Mouse (Mus musculus) forebrain, embryonic 14.5 days (tissue): ENCODE measurements around the gene Fam189a1. TPM values are rescaled to one million over a fixed set of nuclear protein-coding genes. Genes with fewer than 3 reads are reported as not detected.

Experiments
- ATAC-seq: fragments of 200-750 bp; cut with Nextera tagmentation; 2 replicates; pipeline ENCODE4 v1.8.0; 2017; ENCODE audit warnings: mild to moderate bottlenecking, moderate library complexity
- DNase-seq: peaks from one replicate; pipeline ENCODE4 v3.0.0-alpha.2; 2015; ENCODE audit warnings: low spot score
- H3K27ac ChIP-seq: fragments of 300-500 bp; sonication (generic); 2 replicates; pipeline ENCODE4 v1.5.1; 2014; ENCODE audit warnings: low read depth, mild to moderate bottlenecking, control low read depth, low read length, moderate library complexity
- H3K27me3 ChIP-seq: fragments of 300-500 bp; sonication (generic); replicated peaks from 2 replicates; pipeline ENCODE4 v1.6.1; 2014; ENCODE audit warnings: low read length, control low read depth, mixed read lengths; ENCODE audit not compliant: control insufficient read depth, insufficient read depth
- H3K36me3 ChIP-seq: fragments of 300-500 bp; sonication (generic); 2 replicates; pipeline ENCODE4 v1.6.1; 2014; ENCODE audit warnings: low read length, control low read depth; ENCODE audit not compliant: control insufficient read depth, insufficient read depth
- H3K4me1 ChIP-seq: fragments of 300-500 bp; sonication (generic); 2 replicates; pipeline ENCODE4 v1.6.1; 2014; ENCODE audit warnings: antibody characterized with exemption, low read length, control low read depth; ENCODE audit not compliant: control insufficient read depth, insufficient read depth
- H3K4me2 ChIP-seq: fragments of 300-500 bp; sonication (generic); 2 replicates; pipeline ENCODE4 v1.6.1; 2014; ENCODE audit warnings: mild to moderate bottlenecking, control low read depth, low read length
- H3K4me3 ChIP-seq: fragments of 300-500 bp; sonication (generic); 2 replicates; pipeline ENCODE4 v1.5.1; 2014; ENCODE audit warnings: low read depth, low read length, control low read depth
- H3K9ac ChIP-seq: fragments of 300-500 bp; sonication (generic); 2 replicates; pipeline ENCODE4 v1.6.1; 2014; ENCODE audit warnings: mild to moderate bottlenecking, low read length, control low read depth, moderate library complexity
- H3K9me3 ChIP-seq: fragments of 300-500 bp; sonication (generic); replicated peaks from 2 replicates; pipeline ENCODE4 v1.6.1; 2016; ENCODE audit warnings: low read length, control low read depth, mixed read lengths; ENCODE audit not compliant: control insufficient read depth
- WGBS: fragments of 180-500 bp; shearing (Covaris S2); extraction: QIAGEN DNeasy Blood & Tissue Kit; methylation state at CpG from one replicate; pipeline ENCODE4 v1.1.7; 2014; 5-methylcytosine and 5-hydroxymethylcytosine counted together
- polyA plus RNA-seq: library from polyadenylated mRNA; unstranded; fragments of >200 nt; fragmentation: Nextera tagmentation; extraction: Ambion mirVana; gene quantifications from 2 replicates; pipeline ENCODE4 v1.2.1, GENCODE M21; 2014

Gene Fam189a1
- polyA plus RNA-seq, 1 experiment from 2014 or later = 2.6 TPM

GRCm38 (mm10) chr7:65005731-65006130 is 150.6 kb downstream of the Fam189a1 start:
- no peaks in the 10 kb centered on the region for H3K4me1 ChIP-seq
- DNase-seq = peak; percentile 65
- H3K27me3 ChIP-seq = no peaks in the 10 kb centered on the region
- ATAC-seq = no peak
- H3K27ac ChIP-seq = no peak overlapping the region
- no peaks in the 10 kb centered on the region for H3K9me3 ChIP-seq
- 24% methylated on average over 2 of the region's 2 CpGs for WGBS
- H3K4me2 ChIP-seq = no peak overlapping the region
- H3K9ac ChIP-seq = no peak overlapping the region
- H3K4me3 ChIP-seq = no peak overlapping the region
- H3K36me3 ChIP-seq = no peaks in the 10 kb centered on the region

GRCm38 (mm10) chr7:64999718-65000214 is 156.6 kb downstream of the Fam189a1 start:
- no peak overlapping the region for H3K4me3 ChIP-seq
- no peaks in the 10 kb centered on the region for H3K4me1 ChIP-seq
- no peak overlapping the region for H3K27ac ChIP-seq
- no peaks in the 10 kb centered on the region for H3K27me3 ChIP-seq
- no peak overlapping the region for H3K4me2 ChIP-seq
- DNase-seq = no peak
- no peak overlapping the region for H3K9ac ChIP-seq
- no peaks in the 10 kb centered on the region for H3K9me3 ChIP-seq
- no peak for ATAC-seq
- 55% methylated on average over 4 of the region's 4 CpGs for WGBS
- no peaks in the 10 kb centered on the region for H3K36me3 ChIP-seq

- Histone ChIP-seq H3K4me3 (no peak overlapping the region), H3K9me3 (no peaks in the 10 kb centered on the region), H3K4me2 (no peak overlapping the region), H3K4me1 (no peaks in the 10 kb centered on the region), H3K36me3 (no peaks in the 10 kb centered on the region), H3K27ac (no peak overlapping the region), H3K27me3 (no peaks in the 10 kb centered on the region), H3K9ac (no peak overlapping the region)
- ATAC-seq (no peak), DNase-seq (no peak)
- 91% methylated on average over 5 of the region's 5 CpGs for WGBS
These were observed 158.6 kb downstream of the Fam189a1 start for GRCm38 (mm10) chr7:64997743-64998142.

- H3K36me3 ChIP-seq = no peaks in the 10 kb centered on the region
- no peak overlapping the region for H3K27ac ChIP-seq
- no peaks in the 10 kb centered on the region for H3K9me3 ChIP-seq
- H3K9ac ChIP-seq = no peak overlapping the region
- 7% methylated on average over 8 of the region's 8 CpGs for WGBS
- H3K4me1 ChIP-seq = no peaks in the 10 kb centered on the region
- no peak overlapping the region for H3K4me3 ChIP-seq
- H3K4me2 ChIP-seq = no peak overlapping the region
- H3K27me3 ChIP-seq = no peaks in the 10 kb centered on the region
- DNase-seq (peak; percentile 37), ATAC-seq (peak; percentile 58; the same call in 1 of the 2 replicates)
These were observed 160.4 kb downstream of the Fam189a1 start for GRCm38 (mm10) chr7:64995946-64996444.

GRCm38 (mm10) chr7:64989406-64989805 is 167.0 kb downstream of the Fam189a1 start:
- no peak overlapping the region for H3K27ac ChIP-seq
- WGBS = 83% methylated on average over 4 of the region's 4 CpGs
- H3K4me2 ChIP-seq = no peak overlapping the region
- H3K27me3 ChIP-seq = no peaks in the 10 kb centered on the region
- no peaks in the 10 kb centered on the region for H3K36me3 ChIP-seq
- H3K9me3 ChIP-seq = no peaks in the 10 kb centered on the region
- no peaks in the 10 kb centered on the region for H3K4me1 ChIP-seq
- DNase-seq = no peak
- ATAC-seq = no peak
- no peak overlapping the region for H3K4me3 ChIP-seq
- no peak overlapping the region for H3K9ac ChIP-seq

GRCm38 (mm10) chr7:64988015-64988414 is 168.4 kb downstream of the Fam189a1 start:
- DNase-seq = no peak
- H3K4me1 ChIP-seq = no peaks in the 10 kb centered on the region
- no peak overlapping the region for H3K27ac ChIP-seq
- no peak overlapping the region for H3K9ac ChIP-seq
- H3K27me3 ChIP-seq = no peaks in the 10 kb centered on the region
- no peaks in the 10 kb centered on the region for H3K36me3 ChIP-seq
- H3K4me3 ChIP-seq = no peak overlapping the region
- H3K4me2 ChIP-seq = no peak overlapping the region
- 98% methylated on average over 2 of the region's 2 CpGs for WGBS
- no peaks in the 10 kb centered on the region for H3K9me3 ChIP-seq
- no peak for ATAC-seq

- Histone ChIP-seq H3K9ac (no peak overlapping the region), H3K4me3 (no peak overlapping the region), H3K36me3 (no peaks in the 10 kb centered on the region), H3K27ac (no peak overlapping the region), H3K9me3 (no peaks in the 10 kb centered on the region), H3K4me2 (no peak overlapping the region), H3K4me1 (no peaks in the 10 kb centered on the region), H3K27me3 (no peaks in the 10 kb centered on the region)
- DNase-seq (peak; percentile 67), ATAC-seq (no peak; the same call in 1 of the 2 replicates)
- 83% methylated on average over 22 of the region's 22 CpGs for WGBS
These were observed 171.8 kb downstream of the Fam189a1 start for GRCm38 (mm10) chr7:64984468-64985120.

- no peak for DNase-seq
- no peak for ATAC-seq
- no peak overlapping the region for H3K27ac ChIP-seq
- H3K4me1 ChIP-seq = no peaks in the 10 kb centered on the region
- no peak overlapping the region for H3K4me3 ChIP-seq
- H3K27me3 ChIP-seq = no peaks in the 10 kb centered on the region
- H3K4me2 ChIP-seq = no peak overlapping the region
- H3K36me3 ChIP-seq = no peaks in the 10 kb centered on the region
- H3K9ac ChIP-seq = no peak overlapping the region
- no peaks in the 10 kb centered on the region for H3K9me3 ChIP-seq
- 68% methylated on average over 2 of the region's 2 CpGs for WGBS
These were observed 174.7 kb downstream of the Fam189a1 start for GRCm38 (mm10) chr7:64981511-64982235.
